Mouse (Mus musculus) megakaryocyte, embryonic 14.5 days (primary cell): ENCODE measurements around the gene Macc1.

ENCODE experiments used
- FLI1 ChIP-seq: IDR thresholded peaks from 2 replicates; pipeline ENCODE4 v1.6.1; 2012; ENCODE audit warnings: low read length, inconsistent platforms, mixed read lengths
- GATA1 ChIP-seq: IDR thresholded peaks from 3 replicates; pipeline ENCODE4 v1.6.1; 2012; ENCODE audit warnings: mixed read lengths, low read length, inconsistent platforms, borderline replicate concordance

- TF ChIP-seq GATA1 (no peak), FLI1 (no peak)
Observed at GRCm38 (mm10) chr12:119398046-119398659, 84.1 kb downstream of the Macc1 start.
